Mouse (Mus musculus) heart, adult 8-10 months (tissue): ENCODE measurements at regions not wholly inside any gene's neighbourhood (a gene's known extent, or its start where the extent isn't known, plus 50 kb on each side); places are given as distances from the start of the nearest gene placed in this dataset.

Experiments used
- DNase-seq: peaks from one replicate; pipeline ENCODE4 v3.0.0; 2022; ENCODE audit warnings: low spot score

- no peak for DNase-seq
These were observed 183.1 kb upstream of the Usp25 start for GRCm38 (mm10) chr16:76830371-76830770.

GRCm38 (mm10) chr16:76827674-76828441, 185.6 kb upstream of the Usp25 start:
- DNase-seq, result no peak

- no peak for DNase-seq
These were observed 192.2 kb upstream of the Usp25 start for GRCm38 (mm10) chr16:76821261-76821660.

GRCm38 (mm10) chr16:76816056-76816885, 197.2 kb upstream of the Usp25 start:
- DNase-seq, result peak; percentile 3

GRCm38 (mm10) chr16:76803725-76804124, 209.8 kb upstream of the Usp25 start:
- DNase-seq, result peak; percentile 42

GRCm38 (mm10) chr16:76786405-76787155, 226.9 kb upstream of the Usp25 start:
- peak; percentile 89 for DNase-seq

- peak; percentile 47 for DNase-seq
These were observed 230.8 kb upstream of the Usp25 start for GRCm38 (mm10) chr16:76782656-76783055.

- no peak for DNase-seq
These were observed 237.7 kb upstream of the Usp25 start for GRCm38 (mm10) chr16:76775790-76776189.

GRCm38 (mm10) chr16:76774032-76774431, 239.5 kb upstream of the Usp25 start:
- no peak for DNase-seq

- no peak for DNase-seq
These were observed 240.0 kb upstream of the Usp25 start for GRCm38 (mm10) chr16:76773466-76773865.

GRCm38 (mm10) chr16:76768607-76769006, 244.9 kb upstream of the Usp25 start:
- no peak for DNase-seq

GRCm38 (mm10) chr16:76766636-76767035, 246.9 kb upstream of the Usp25 start:
- no peak for DNase-seq

- DNase-seq, result no peak
These were observed 248.0 kb upstream of the Usp25 start for GRCm38 (mm10) chr16:76765536-76765935.

- DNase-seq, result no peak
These were observed 248.5 kb upstream of the Usp25 start for GRCm38 (mm10) chr16:76764994-76765393.

- DNase-seq, result peak; percentile 54
These were observed 250.8 kb upstream of the Usp25 start for GRCm38 (mm10) chr16:76762619-76763283.

GRCm38 (mm10) chr16:76761848-76762247, 251.7 kb upstream of the Usp25 start:
- DNase-seq, result no peak

- DNase-seq, result no peak
These were observed 252.5 kb upstream of the Usp25 start for GRCm38 (mm10) chr16:76761004-76761403.

- DNase-seq, result no peak
These were observed 258.6 kb upstream of the Usp25 start for GRCm38 (mm10) chr16:76754871-76755270.

GRCm38 (mm10) chr16:76746385-76746784, 267.1 kb upstream of the Usp25 start:
- no peak for DNase-seq

GRCm38 (mm10) chr16:76741141-76741540, 272.4 kb upstream of the Usp25 start:
- DNase-seq, result no peak

GRCm38 (mm10) chr16:76725991-76726390, 287.5 kb upstream of the Usp25 start:
- DNase-seq, result no peak

- no peak for DNase-seq
These were observed 288.2 kb upstream of the Usp25 start for GRCm38 (mm10) chr16:76725271-76725670.
